Mouse (Mus musculus) liver, embryonic 15.5 days (tissue): ENCODE measurements at regions not wholly inside any gene's neighbourhood (a gene's known extent, or its start where the extent isn't known, plus 50 kb on each side); places are given as distances from the start of the nearest gene placed in this dataset.

Experiments
- ATAC-seq: fragments of 200-750 bp; cut with Nextera tagmentation; 2 replicates; pipeline ENCODE4 v1.8.0; 2017; ENCODE audit warnings: moderate number of reproducible peaks, mild to moderate bottlenecking, moderate library complexity; ENCODE audit not compliant: insufficient read depth
- H3K27ac ChIP-seq: fragments of 300-500 bp; sonication (generic); replicated peaks from 2 replicates; pipeline ENCODE4 v1.5.1; 2015; ENCODE audit warnings: mild to moderate bottlenecking, inconsistent platforms
- H3K27me3 ChIP-seq: fragments of 300-500 bp; sonication (generic); 2 replicates; pipeline ENCODE4 v1.6.1; 2015; ENCODE audit warnings: mild to moderate bottlenecking, inconsistent platforms
- H3K36me3 ChIP-seq: fragments of 300-500 bp; sonication (generic); replicated peaks from 2 replicates; pipeline ENCODE4 v1.6.1; 2015; ENCODE audit warnings: moderate library complexity, mild to moderate bottlenecking, inconsistent platforms
- H3K4me1 ChIP-seq: fragments of 300-500 bp; sonication (generic); replicated peaks from 2 replicates; pipeline ENCODE4 v1.6.1; 2015; ENCODE audit warnings: inconsistent platforms
- H3K4me2 ChIP-seq: fragments of 300-500 bp; sonication (generic); 2 replicates; pipeline ENCODE4 v1.6.1; 2015; ENCODE audit warnings: moderate library complexity, mild to moderate bottlenecking, inconsistent platforms
- H3K4me3 ChIP-seq: fragments of 300-500 bp; sonication (generic); replicated peaks from 2 replicates; pipeline ENCODE4 v1.5.1; 2015; ENCODE audit warnings: mild to moderate bottlenecking, inconsistent platforms
- H3K9ac ChIP-seq: fragments of 300-500 bp; sonication (generic); 2 replicates; pipeline ENCODE4 v1.6.1; 2015; ENCODE audit warnings: moderate library complexity, mild to moderate bottlenecking, inconsistent platforms
- H3K9me3 ChIP-seq: fragments of 300-500 bp; sonication (generic); replicated peaks from 2 replicates; pipeline ENCODE4 v1.6.1; 2016; ENCODE audit warnings: inconsistent platforms
- WGBS: fragments of 180-500 bp; shearing (Covaris S2); methylation state at CpG from one replicate; pipeline ENCODE4 v1.1.7; 2015; ENCODE audit warnings: mixed read lengths; ENCODE audit not compliant: insufficient replicate concordance; 5-methylcytosine and 5-hydroxymethylcytosine counted together

DNA sequence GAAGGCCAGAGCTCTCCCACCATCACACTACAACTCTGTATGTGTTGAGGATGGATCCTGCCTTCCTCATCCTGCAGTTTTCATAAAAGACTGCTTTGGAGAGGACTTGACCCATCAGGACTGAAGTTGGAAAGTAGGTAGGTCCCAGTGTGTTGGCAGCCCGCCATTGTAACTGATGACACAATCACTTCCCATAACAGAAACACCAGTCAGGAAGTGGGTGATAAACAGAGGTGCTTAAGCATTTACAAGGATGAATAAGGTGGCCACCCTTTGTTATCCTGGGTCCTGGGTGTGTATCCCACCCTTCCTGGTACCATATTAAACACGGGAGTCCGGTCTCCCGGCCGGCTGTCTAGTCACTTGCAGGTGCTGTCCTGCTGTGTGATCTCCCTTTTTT, 118.3 kb downstream of the Snx10 start:
- H3K4me3 ChIP-seq = no peak overlapping the region
- H3K4me1 ChIP-seq = peaks cover 12% of the 10 kb centered on the region
- H3K36me3 ChIP-seq = no peaks in the 10 kb centered on the region
- H3K27ac ChIP-seq = no peak overlapping the region
- no peak for ATAC-seq
- H3K27me3 ChIP-seq = no peaks in the 10 kb centered on the region
- no peak overlapping the region for H3K9ac ChIP-seq
- H3K9me3 ChIP-seq = no peaks in the 10 kb centered on the region
- no peak overlapping the region for H3K4me2 ChIP-seq
- 61% methylated on average over 5 of the region's 5 CpGs for WGBS

DNA sequence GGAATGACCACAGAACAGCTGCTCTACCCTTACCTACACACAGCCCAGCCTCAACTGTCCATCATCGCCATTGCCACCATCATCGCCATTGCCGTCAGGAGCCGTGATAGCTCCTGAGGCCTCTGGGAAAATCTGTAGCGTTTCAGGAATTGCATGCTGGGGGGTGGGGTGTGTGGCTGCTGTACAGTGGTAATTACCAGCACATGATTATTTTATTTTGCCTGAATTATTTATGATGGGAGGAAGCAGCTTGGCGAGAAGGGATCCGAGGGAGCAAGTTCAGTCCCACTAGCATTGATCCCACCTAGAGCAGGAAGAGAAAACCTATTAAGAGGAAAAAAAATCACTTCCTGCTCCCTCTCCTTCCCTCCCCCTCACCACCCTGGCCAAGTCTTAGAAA, 125.1 kb downstream of the Snx10 start:
- Histone ChIP-seq H3K36me3 (no peaks in the 10 kb centered on the region), H3K9ac (no peak overlapping the region), H3K27me3 (no peaks in the 10 kb centered on the region), H3K9me3 (no peaks in the 10 kb centered on the region), H3K4me1 (no peaks in the 10 kb centered on the region), H3K4me2 (no peak overlapping the region), H3K27ac (no peak overlapping the region), H3K4me3 (no peak overlapping the region)
- 79% methylated on average over 7 of the region's 7 CpGs for WGBS
- ATAC-seq = no peak

DNA sequence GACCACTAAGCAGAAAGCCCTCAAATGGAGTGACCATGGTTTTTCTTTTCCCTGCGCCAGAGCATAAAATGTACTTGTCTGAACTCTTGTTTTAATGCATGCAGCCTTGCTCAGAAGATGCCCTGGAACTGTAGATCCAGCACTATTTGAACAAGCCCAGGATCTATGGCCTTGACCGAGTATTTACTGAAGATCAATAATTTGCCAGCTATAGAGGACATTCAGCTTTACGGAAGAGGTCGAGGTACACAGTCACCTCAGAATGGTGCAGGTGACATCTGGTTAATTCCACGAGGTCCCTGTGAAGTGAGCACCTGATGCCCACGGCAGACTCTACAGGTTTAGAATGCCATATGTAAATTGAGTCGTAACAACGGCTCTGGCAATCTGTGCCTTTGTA, 130.1 kb downstream of the Snx10 start:
- Histone ChIP-seq H3K27ac (no peak overlapping the region), H3K36me3 (no peaks in the 10 kb centered on the region), H3K4me3 (no peak overlapping the region), H3K27me3 (no peaks in the 10 kb centered on the region), H3K9ac (no peak overlapping the region), H3K4me2 (no peak overlapping the region), H3K4me1 (peaks cover 6% of the 10 kb centered on the region; the same call in 1 of the 2 replicates), H3K9me3 (no peaks in the 10 kb centered on the region)
- 67% methylated on average over 8 of the region's 8 CpGs for WGBS
- ATAC-seq = peak; percentile 58; the same call in 1 of the 2 replicates

DNA sequence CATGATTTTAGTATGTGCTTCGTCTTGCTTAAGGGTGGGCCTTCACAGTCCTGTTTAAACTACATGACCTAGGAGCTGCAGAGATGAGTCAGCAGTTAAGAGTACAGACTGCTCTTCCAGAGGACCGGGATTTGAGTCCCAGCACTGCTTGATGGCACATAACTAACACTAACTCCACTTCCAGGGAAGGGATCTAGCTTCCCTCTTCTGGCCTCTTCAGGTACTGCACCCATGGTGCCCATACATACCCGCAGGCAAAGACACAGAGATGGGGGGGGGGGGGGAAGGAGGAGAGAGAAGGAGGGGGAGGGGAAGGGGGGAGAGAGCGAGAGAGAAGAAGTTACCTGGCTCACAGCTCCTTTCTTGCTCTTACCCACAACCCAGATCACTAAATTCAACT, 131.3 kb downstream of the Snx10 start:
- Histone ChIP-seq H3K27ac (no peak overlapping the region), H3K27me3 (peaks cover 2% of the 10 kb centered on the region; the same call in 1 of the 2 replicates), H3K4me2 (no peak overlapping the region), H3K4me1 (peaks cover 6% of the 10 kb centered on the region; the same call in 1 of the 2 replicates), H3K36me3 (no peaks in the 10 kb centered on the region), H3K4me3 (no peak overlapping the region), H3K9ac (no peak overlapping the region), H3K9me3 (no peaks in the 10 kb centered on the region)
- no peak for ATAC-seq
- 70% methylated on average over 4 of the region's 4 CpGs for WGBS

DNA sequence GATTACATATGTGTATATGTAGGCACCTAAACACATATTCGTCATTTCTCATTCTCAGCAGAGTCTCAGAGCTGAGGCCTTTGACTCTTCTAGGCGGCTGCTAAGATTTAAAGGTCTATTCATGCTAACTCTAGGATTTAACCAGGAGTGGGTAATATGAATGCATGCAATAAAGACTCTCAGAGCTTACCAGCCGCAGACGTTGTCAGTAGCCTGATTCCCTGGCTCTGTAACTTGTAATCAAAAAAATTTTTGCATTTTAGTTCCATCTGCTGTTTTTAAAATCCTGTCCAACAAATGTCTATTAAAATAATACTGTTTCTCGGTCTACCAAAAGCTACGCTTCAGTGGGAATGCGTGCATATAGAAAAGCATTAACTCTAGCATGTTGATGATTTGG, 132.4 kb downstream of the Snx10 start:
- Histone ChIP-seq H3K4me1 (peaks cover 6% of the 10 kb centered on the region; the same call in 1 of the 2 replicates), H3K27ac (no peak overlapping the region), H3K36me3 (no peaks in the 10 kb centered on the region), H3K27me3 (peaks cover 2% of the 10 kb centered on the region; the same call in 1 of the 2 replicates), H3K4me3 (no peak overlapping the region), H3K4me2 (no peak overlapping the region), H3K9me3 (no peaks in the 10 kb centered on the region), H3K9ac (no peak overlapping the region)
- WGBS = 76% methylated on average over 7 of the region's 7 CpGs
- ATAC-seq = no peak

DNA sequence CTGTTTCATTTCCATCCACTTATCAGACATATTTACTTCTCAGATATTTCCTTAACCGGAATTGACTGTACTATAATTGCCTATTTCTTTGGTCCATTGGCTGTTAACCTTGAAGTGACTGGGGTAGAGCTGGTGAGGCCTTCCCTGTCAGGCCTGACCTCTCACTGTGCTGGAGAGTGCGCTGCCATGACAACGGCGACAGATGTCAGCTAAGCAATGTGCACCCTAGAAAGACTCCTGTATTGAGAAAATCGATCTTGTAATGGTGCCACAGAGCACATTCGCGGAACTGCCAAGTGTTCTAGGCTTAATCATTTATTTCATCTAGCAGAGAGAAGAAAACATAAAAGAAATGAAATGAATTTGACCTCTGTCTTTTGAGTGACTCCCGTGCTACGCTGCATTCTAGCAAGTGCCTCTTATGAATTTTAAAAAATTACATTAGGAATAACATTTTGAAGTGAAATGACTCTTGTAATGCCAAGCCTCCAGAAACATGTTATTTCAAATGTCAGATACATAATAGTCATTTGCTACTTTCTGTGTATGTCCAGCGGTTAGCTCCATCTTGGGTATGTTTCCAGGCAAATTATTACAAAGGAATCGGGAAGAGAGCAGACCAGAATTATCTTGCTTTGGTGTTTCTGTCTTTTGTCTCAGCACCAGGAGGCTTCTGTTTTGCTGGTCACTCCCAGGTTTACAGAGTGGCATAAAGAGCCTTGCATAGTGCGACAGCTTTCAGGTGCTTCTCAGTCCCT, 133.4 kb downstream of the Snx10 start:
- 67% methylated on average over 12 of the region's 12 CpGs for WGBS
- H3K4me3 ChIP-seq = no peak overlapping the region
- H3K9ac ChIP-seq = no peak overlapping the region
- H3K36me3 ChIP-seq = no peaks in the 10 kb centered on the region
- H3K9me3 ChIP-seq = no peaks in the 10 kb centered on the region
- ATAC-seq = no peak
- peaks cover 6% of the 10 kb centered on the region; the same call in 1 of the 2 replicates for H3K4me1 ChIP-seq
- no peak overlapping the region for H3K4me2 ChIP-seq
- peaks cover 2% of the 10 kb centered on the region; the same call in 1 of the 2 replicates for H3K27me3 ChIP-seq
- no peak overlapping the region for H3K27ac ChIP-seq

DNA sequence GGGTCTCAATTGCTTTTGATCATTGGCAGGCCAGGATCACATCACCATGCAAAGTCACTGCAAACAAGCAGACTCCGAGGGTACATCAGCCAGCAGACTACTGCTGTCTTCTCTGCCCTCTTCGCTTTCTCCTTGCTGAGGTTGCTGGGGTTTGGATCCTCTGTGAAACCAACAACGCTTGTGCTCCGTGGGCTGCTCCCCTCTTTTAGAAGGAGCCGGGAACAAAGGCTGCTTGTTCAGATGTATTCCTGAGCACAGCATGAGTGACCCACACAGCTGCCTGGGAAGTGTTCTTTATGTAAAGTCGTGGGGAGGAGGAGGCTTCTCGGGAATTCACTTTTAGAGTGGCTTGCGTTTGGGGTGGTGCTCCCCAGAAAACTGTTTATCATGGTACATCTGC, 134.7 kb downstream of the Snx10 start:
- Histone ChIP-seq H3K9ac (no peak overlapping the region), H3K27me3 (peaks cover 2% of the 10 kb centered on the region; the same call in 1 of the 2 replicates), H3K4me3 (no peak overlapping the region), H3K4me1 (peaks cover 6% of the 10 kb centered on the region; the same call in 1 of the 2 replicates), H3K4me2 (no peak overlapping the region), H3K9me3 (no peaks in the 10 kb centered on the region), H3K27ac (no peak overlapping the region), H3K36me3 (no peaks in the 10 kb centered on the region)
- no peak for ATAC-seq
- WGBS = 53% methylated on average over 8 of the region's 8 CpGs

DNA sequence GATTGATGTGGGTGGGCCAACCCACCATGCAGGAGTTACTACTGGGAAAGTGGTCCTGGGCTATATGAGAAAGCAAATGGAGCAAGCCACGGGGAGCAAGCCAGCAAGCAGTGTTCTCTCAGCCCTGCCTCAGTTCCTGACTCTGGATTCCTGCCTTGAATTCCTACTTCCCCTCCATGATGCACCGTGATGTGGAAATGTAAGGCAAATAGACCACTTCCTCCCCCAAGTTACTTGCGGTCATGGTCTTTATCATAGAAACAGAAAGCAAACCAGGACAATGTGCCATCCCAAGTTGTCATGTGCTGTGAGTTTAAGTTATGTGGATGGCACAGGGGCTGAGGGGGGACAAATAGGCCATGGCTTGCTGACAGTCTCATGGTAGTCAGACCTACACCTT, 139.5 kb downstream of the Snx10 start:
- ATAC-seq = no peak
- Histone ChIP-seq H3K9me3 (no peaks in the 10 kb centered on the region), H3K4me1 (no peaks in the 10 kb centered on the region), H3K9ac (no peak overlapping the region), H3K27ac (no peak overlapping the region), H3K4me3 (no peak overlapping the region), H3K27me3 (peaks cover 2% of the 10 kb centered on the region; the same call in 1 of the 2 replicates), H3K36me3 (no peaks in the 10 kb centered on the region), H3K4me2 (no peak overlapping the region)
- WGBS = 60% methylated on average over 3 of the region's 3 CpGs

DNA sequence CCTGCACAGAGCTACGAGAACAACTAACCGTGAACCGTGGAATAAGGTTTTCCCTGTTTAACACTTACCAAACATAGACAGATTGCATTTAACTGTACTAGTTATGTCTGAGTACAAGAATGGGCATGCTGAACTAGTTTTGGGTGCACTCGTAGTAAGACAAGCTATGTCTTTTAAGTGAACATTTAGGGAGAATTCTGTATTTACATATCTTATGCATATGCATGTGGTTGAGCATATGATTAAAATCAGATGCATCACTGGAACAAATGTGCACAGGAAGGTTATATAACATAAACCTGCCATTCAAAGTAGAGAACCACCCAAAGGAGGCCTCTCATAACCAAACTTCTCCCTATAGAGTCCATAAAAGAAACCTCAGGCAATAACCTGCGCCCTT, 140.3 kb downstream of the Snx10 start:
- no peak for ATAC-seq
- 78% methylated on average over 5 of the region's 5 CpGs for WGBS
- Histone ChIP-seq H3K27ac (no peak overlapping the region), H3K9ac (no peak overlapping the region), H3K36me3 (no peaks in the 10 kb centered on the region), H3K27me3 (no peaks in the 10 kb centered on the region), H3K9me3 (no peaks in the 10 kb centered on the region), H3K4me2 (no peak overlapping the region), H3K4me3 (no peak overlapping the region), H3K4me1 (no peaks in the 10 kb centered on the region)

DNA sequence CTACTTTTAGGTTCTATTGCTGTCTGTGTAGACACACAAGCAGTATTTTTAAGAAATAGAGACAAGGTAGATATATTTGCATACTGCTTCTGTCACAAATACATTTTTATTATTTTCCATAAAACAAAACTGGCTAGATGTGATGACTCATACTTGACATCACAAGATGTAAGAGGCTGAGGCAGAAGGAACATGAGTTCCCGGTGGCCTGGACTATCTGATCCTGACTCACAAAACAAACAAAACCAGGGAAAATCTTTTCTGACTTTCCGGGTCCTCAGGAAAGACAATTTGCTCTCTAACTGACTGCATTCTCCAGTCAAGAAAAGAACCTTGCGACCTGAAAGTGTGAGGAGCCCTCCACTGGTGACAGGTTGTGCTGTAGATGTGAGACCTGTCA, 143.3 kb downstream of the Snx10 start:
- Histone ChIP-seq H3K9me3 (no peaks in the 10 kb centered on the region), H3K27me3 (no peaks in the 10 kb centered on the region), H3K9ac (no peak overlapping the region), H3K4me1 (no peaks in the 10 kb centered on the region), H3K27ac (no peak overlapping the region), H3K36me3 (no peaks in the 10 kb centered on the region), H3K4me2 (no peak overlapping the region), H3K4me3 (no peak overlapping the region)
- no peak for ATAC-seq
- 50% methylated on average over 3 of the region's 3 CpGs for WGBS

DNA sequence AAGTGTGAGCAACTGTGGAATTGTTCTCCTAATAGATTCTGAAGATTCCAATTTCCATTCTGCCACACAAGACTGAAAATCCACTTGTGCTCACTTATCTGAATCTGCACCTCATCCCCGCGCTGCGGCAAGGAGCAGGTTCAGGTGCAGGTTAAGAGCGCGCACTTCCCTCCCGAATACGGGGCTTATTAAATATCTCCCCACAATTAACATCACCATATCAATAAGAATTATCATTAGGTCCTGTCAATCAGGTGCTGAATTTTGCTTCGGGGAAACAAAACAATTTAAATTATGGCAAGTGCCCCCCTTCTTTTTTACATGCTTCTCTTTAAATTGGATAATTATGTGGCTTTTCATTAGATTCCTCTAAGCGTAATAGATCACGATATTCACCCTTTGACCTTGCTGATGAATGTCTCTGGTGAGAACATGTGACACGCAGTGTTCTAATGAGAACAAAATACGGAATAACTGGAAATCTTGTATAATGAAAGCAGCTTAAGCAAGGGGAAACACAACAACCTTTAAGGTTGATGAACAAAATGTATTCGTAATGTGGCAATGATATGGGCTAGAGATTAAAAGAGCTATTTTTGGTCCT, 151.7 kb downstream of the Snx10 start:
- 78% methylated on average over 13 of the region's 13 CpGs for WGBS
- no peak for ATAC-seq
- H3K36me3 ChIP-seq = no peaks in the 10 kb centered on the region

More for the DNA sequence above, 151.7 kb downstream of the Snx10 start:
- Histone ChIP-seq H3K4me1 (no peaks in the 10 kb centered on the region), H3K9me3 (no peaks in the 10 kb centered on the region), H3K9ac (no peak overlapping the region), H3K27me3 (no peaks in the 10 kb centered on the region), H3K27ac (no peak overlapping the region), H3K4me3 (no peak overlapping the region), H3K4me2 (no peak overlapping the region)
